Mouse (Mus musculus) heart, adult 2 months (tissue): Measurements from ENCODE around the gene Sppl3. TPM values are rescaled to one million over a fixed set of nuclear protein-coding genes. Genes with fewer than 3 reads are reported as not detected.

ENCODE experiments used
- DNase-seq, 2 experiments: peaks; one replicate each; pipeline ENCODE4 v3.0.0; 2021
- H3K27ac ChIP-seq: fragments of 200-600 bp; 2 replicates; pipeline ENCODE4 v1.8.1; 2022
- H3K27me3 ChIP-seq: fragments of 200-500 bp; 2 replicates; pipeline ENCODE4 v1.6.1; 2012; ENCODE audit warnings: mild to moderate bottlenecking, low read length, inconsistent platforms, mixed read lengths; ENCODE audit not compliant: control insufficient read depth, insufficient read depth
- H3K36me3 ChIP-seq: fragments of 200-500 bp; 2 replicates; pipeline ENCODE4 v1.6.1; 2012; ENCODE audit warnings: low read length, inconsistent platforms; ENCODE audit not compliant: control insufficient read depth, insufficient read depth
- H3K4me1 ChIP-seq: fragments of 200-500 bp; 2 replicates; pipeline ENCODE4 v1.6.1; 2011; ENCODE audit warnings: low read length; ENCODE audit not compliant: control insufficient read depth, insufficient read depth
- H3K4me3 ChIP-seq: fragments of 200-600 bp; 2 replicates; pipeline ENCODE4 v1.8.1; 2022
- H3K79me2 ChIP-seq: fragments of 200-500 bp; replicated peaks from 2 replicates; pipeline ENCODE4 v1.6.1; 2012; ENCODE audit warnings: mild to moderate bottlenecking, inconsistent platforms, low read length, moderate library complexity, mixed read lengths; ENCODE audit not compliant: control insufficient read depth, insufficient read depth
- H3K9ac ChIP-seq: fragments of 200-500 bp; 2 replicates; pipeline ENCODE4 v1.6.1; 2012; ENCODE audit warnings: low read depth, mild to moderate bottlenecking, control low read depth, inconsistent platforms, low read length, mixed read lengths
- CTCF ChIP-seq: fragments of 200-600 bp; IDR thresholded peaks from 2 replicates; pipeline ENCODE4 v1.8.1; 2022; ENCODE audit warnings: antibody characterized with exemption, mild to moderate bottlenecking, moderate library complexity
- EP300 ChIP-seq: fragments of 200-500 bp; IDR thresholded peaks from 2 replicates; pipeline ENCODE4 v1.6.1; 2011; ENCODE audit warnings: low read depth, low read length, control low read depth; ENCODE audit not compliant: insufficient read depth
- POLR2A ChIP-seq: fragments of 200-500 bp; IDR thresholded peaks from 2 replicates; pipeline ENCODE4 v1.6.1; 2011; ENCODE audit warnings: mild to moderate bottlenecking, low read depth, low read length, control low read depth; ENCODE audit not compliant: insufficient read depth
- WGBS: fragments of 180-500 bp; shearing (Covaris S2); methylation state at CpG from one replicate; pipeline ENCODE4 v1.1.7; 2018; 5-methylcytosine and 5-hydroxymethylcytosine counted together
- intact Hi-C: fragments of 180-260 bp; cut with DNase I; formaldehyde crosslinking; loops from one replicate; pipeline ENCODE4 v1.15.1; 2025
- polyA plus RNA-seq: library from polyadenylated mRNA; depleted of rRNA; stranded (reverse); fragments of >200 nt; gene quantifications from 2 replicates; pipeline ENCODE4 v1.2.3, GENCODE M21; 2012
- total RNA-seq, 2 experiments: library from RNA; stranded (reverse); gene quantifications; 2 replicates each; pipeline ENCODE4 v1.2.3; 2021

Gene Sppl3
- total and polyA plus RNA-seq, 3 experiments, result 32.0 to 40.8 (median 32.2) TPM

GRCm38 (mm10) chr5:115111156-115111555 is 100.2 kb downstream of the Sppl3 start:
- intact Hi-C loops, result no loop called here
- H3K4me3 ChIP-seq, result no peak overlapping the region
- no peak for TF ChIP-seq CTCF
- TF ChIP-seq EP300, result no peak
- TF ChIP-seq POLR2A, result no peak
- no peaks in the 10 kb centered on the region for H3K36me3 ChIP-seq
- no peaks in the 10 kb centered on the region for H3K79me2 ChIP-seq
- DNase-seq, result no peak
- no peak overlapping the region for H3K9ac ChIP-seq
- no peaks in the 10 kb centered on the region for H3K27me3 ChIP-seq
- WGBS, result 82% methylated on average over 8 of the region's 8 CpGs
- no peaks in the 10 kb centered on the region for H3K4me1 ChIP-seq
- no peak overlapping the region for H3K27ac ChIP-seq

DNA sequence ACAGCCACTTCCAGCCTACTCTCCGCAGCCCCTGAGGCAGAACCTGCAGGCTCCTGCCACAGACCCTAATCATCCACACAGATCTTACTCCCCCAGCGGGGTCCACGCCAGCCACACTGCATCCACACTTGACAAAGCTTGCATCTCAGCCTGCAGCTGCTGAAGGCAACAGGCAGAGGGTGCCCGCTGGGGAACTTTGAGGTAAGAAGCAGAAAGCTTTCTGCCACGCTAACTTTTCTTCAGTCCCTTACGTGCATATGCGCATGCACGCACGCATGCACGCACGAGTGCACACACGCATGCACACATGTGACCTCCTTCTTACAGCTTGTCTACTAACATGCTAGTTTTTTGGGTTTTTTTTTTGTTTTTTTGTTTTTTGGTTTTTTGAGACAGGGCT is 102.3 kb downstream of the Sppl3 start:
- Histone ChIP-seq H3K27ac (no peak overlapping the region), H3K27me3 (no peaks in the 10 kb centered on the region), H3K79me2 (0 out of 2 replicates have a peak, but pooled peaks cover 1% of the 10 kb centered on the region), H3K4me3 (no peak overlapping the region), H3K36me3 (no peaks in the 10 kb centered on the region), H3K9ac (no peak overlapping the region), H3K4me1 (no peaks in the 10 kb centered on the region)
- DNase-seq, result no peak
- WGBS, result 95% methylated on average over 12 of the region's 12 CpGs
- intact Hi-C loops, result no loop called here
- TF ChIP-seq EP300, result no peak
- no peak for TF ChIP-seq CTCF
- no peak for TF ChIP-seq POLR2A

DNA sequence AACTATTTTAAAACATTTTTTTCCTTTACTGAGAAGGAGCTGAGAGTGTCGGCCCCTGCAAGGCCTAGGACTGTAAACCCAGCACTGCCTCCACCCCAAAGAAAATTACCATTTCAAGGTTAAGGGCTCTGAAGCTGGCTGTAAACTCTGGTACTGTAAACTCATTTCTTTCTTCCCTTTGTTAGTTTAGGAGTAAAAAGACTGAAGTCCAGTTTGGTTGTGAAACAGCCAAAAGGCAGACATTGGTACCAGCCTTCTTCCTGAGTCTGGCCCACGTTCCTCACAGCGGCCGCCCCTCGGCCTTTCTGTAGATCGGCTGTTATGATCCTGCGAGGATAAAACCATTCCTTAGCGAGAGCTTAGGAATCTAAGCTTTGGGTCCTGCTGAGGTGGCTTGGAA is 103.6 kb downstream of the Sppl3 start:
- no peaks in the 10 kb centered on the region for H3K36me3 ChIP-seq
- H3K9ac ChIP-seq, result no peak overlapping the region
- 92% methylated on average over 8 of the region's 8 CpGs for WGBS
- H3K4me1 ChIP-seq, result peaks cover under 1% of the 10 kb centered on the region
- H3K4me3 ChIP-seq, result no peak overlapping the region
- intact Hi-C loops, result no loop called here
- no peak for DNase-seq
- 0 out of 2 replicates have a peak, but pooled peaks cover 1% of the 10 kb centered on the region for H3K79me2 ChIP-seq
- no peaks in the 10 kb centered on the region for H3K27me3 ChIP-seq
- TF ChIP-seq CTCF, result no peak
- TF ChIP-seq EP300, result no peak
- TF ChIP-seq POLR2A, result no peak
- no peak overlapping the region for H3K27ac ChIP-seq

GRCm38 (mm10) chr5:115116426-115116825 is 105.5 kb downstream of the Sppl3 start:
- WGBS, result 88% methylated on average over 3 of the region's 3 CpGs
- peak in 1 of 2 experiments; percentile 11 for DNase-seq
- H3K36me3 ChIP-seq, result no peaks in the 10 kb centered on the region

GRCm38 (mm10) chr5:115117467-115117866 is 106.5 kb downstream of the Sppl3 start:
- Histone ChIP-seq H3K4me1 (peaks cover 2% of the 10 kb centered on the region), H3K27ac (no peak overlapping the region), H3K9ac (no peak overlapping the region), H3K27me3 (no peaks in the 10 kb centered on the region), H3K4me3 (no peak overlapping the region), H3K79me2 (0 out of 2 replicates have a peak, but pooled peaks cover 1% of the 10 kb centered on the region), H3K36me3 (no peaks in the 10 kb centered on the region)
- no peak for TF ChIP-seq POLR2A
- TF ChIP-seq EP300, result no peak
- no peak for TF ChIP-seq CTCF
- intact Hi-C loops, result no loop called here
- no peak for DNase-seq
- WGBS, result 94% methylated on average over 13 of the region's 13 CpGs

More at GRCm38 (mm10) chr5:115116426-115116825, 105.5 kb downstream of the Sppl3 start:
- H3K4me1 ChIP-seq, result peaks cover 2% of the 10 kb centered on the region
- intact Hi-C loops, result no loop called here
- no peak overlapping the region for H3K4me3 ChIP-seq
- H3K27ac ChIP-seq, result no peak overlapping the region
- no peak for TF ChIP-seq CTCF
- no peak for TF ChIP-seq POLR2A
- no peak for TF ChIP-seq EP300
- no peaks in the 10 kb centered on the region for H3K27me3 ChIP-seq
- 0 out of 2 replicates have a peak, but pooled peaks cover 1% of the 10 kb centered on the region for H3K79me2 ChIP-seq
- no peak overlapping the region for H3K9ac ChIP-seq

- intact Hi-C loops, result no loop called here
- Histone ChIP-seq H3K36me3 (no peaks in the 10 kb centered on the region), H3K27me3 (no peaks in the 10 kb centered on the region), H3K9ac (peak within 1 kb of the TSS; percentile 81), H3K4me1 (peaks cover 2% of the 10 kb centered on the region), H3K27ac (peak within 1 kb of the TSS; percentile 89), H3K4me3 (peak within 1 kb of the TSS; percentile 65), H3K79me2 (0 out of 2 replicates have a peak, but pooled peaks cover 1% of the 10 kb centered on the region)
- TF ChIP-seq POLR2A (no peak; the same call in none of the 2 replicates), EP300 (no peak), CTCF (no peak)
- DNase-seq, result peak; percentile 94
- 2% methylated on average over 39 of the region's 39 CpGs for WGBS
Observed at GRCm38 (mm10) chr5:115118961-115119570, 108.1 kb downstream of the Sppl3 start, which contains the start of gene Acads. TSS of gene Acads (minus strand) at chr5:115119346.
